Mouse (Mus musculus): ENCODE results near the gene Ugt2b5. TPM values are rescaled to one million over a fixed set of nuclear protein-coding genes. Genes with fewer than 3 reads are reported as not detected.
"Not testable (repeated sequence)": the region's sequence is repeated elsewhere in the genome, so short reads cannot be mapped to it uniquely, and the experiment has no call there.

The Ugt2b5 gene
- not detected in 2 replicates for polyA plus RNA-seq (2016; fragmentation: Nextera tagmentation; extraction: Ambion mirVana)

- H3K4me3 ChIP-seq; H3K36me3 ChIP-seq; H3K4me2 ChIP-seq (replicated peaks); H3K9ac ChIP-seq; ATAC-seq (ENCODE audit: low FRiP score, low read depth); H3K27ac ChIP-seq; H3K9me3 ChIP-seq; H3K4me1 ChIP-seq; H3K27me3 ChIP-seq (replicated peaks): not testable (repeated sequence)
- 90% methylated on average over 2 of the region's 2 CpGs for WGBS
Measured at GRCm38 (mm10) chr5:87140196-87140595, at the start of gene Ugt2b5. Ugt2b5 (minus strand) TSS chr5:87140318.

- H3K9me3 ChIP-seq; H3K4me2 ChIP-seq (replicated peaks); H3K27ac ChIP-seq; H3K36me3 ChIP-seq; H3K4me3 ChIP-seq; H3K4me1 ChIP-seq; ATAC-seq (ENCODE audit: low FRiP score, low read depth); H3K27me3 ChIP-seq (replicated peaks); H3K9ac ChIP-seq: not testable (repeated sequence)
- WGBS, result 59% methylated on average over 2 of the region's 2 CpGs
Measured at GRCm38 (mm10) chr5:87175780-87176179, 35.7 kb upstream of the Ugt2b5 start.

- Histone ChIP-seq H3K27ac (no peak overlapping the region), H3K27me3 (replicated peaks) (no peaks in the 10 kb centered on the region), H3K36me3 (no peaks in the 10 kb centered on the region), H3K9me3 (no peaks in the 10 kb centered on the region), H3K4me3 (no peak overlapping the region), H3K4me1 (no peaks in the 10 kb centered on the region), H3K4me2 (replicated peaks) (no peak overlapping the region), H3K9ac (no peak overlapping the region)
- 81% methylated on average over 2 of the region's 2 CpGs for WGBS
- no peak for ATAC-seq (ENCODE audit: low FRiP score, low read depth)
Measured at GRCm38 (mm10) chr5:87174671-87175070, 34.6 kb upstream of the Ugt2b5 start.

- Histone ChIP-seq H3K4me3 (no peak overlapping the region), H3K36me3 (no peaks in the 10 kb centered on the region), H3K9me3 (no peaks in the 10 kb centered on the region), H3K4me2 (replicated peaks) (no peak overlapping the region), H3K27ac (no peak overlapping the region), H3K9ac (no peak overlapping the region), H3K4me1 (no peaks in the 10 kb centered on the region), H3K27me3 (replicated peaks) (no peaks in the 10 kb centered on the region)
- 89% methylated on average over 8 of the region's 8 CpGs for WGBS
- no peak for ATAC-seq (ENCODE audit: low FRiP score, low read depth)
Measured at GRCm38 (mm10) chr5:87147741-87148454, 7.8 kb upstream of the Ugt2b5 start.

GRCm38 (mm10) chr5:87142865-87143456 is 2.8 kb upstream of the Ugt2b5 start:
- WGBS, result 30% methylated on average over 3 of the region's 3 CpGs
- H3K27ac ChIP-seq, result no peak overlapping the region
- no peaks in the 10 kb centered on the region for H3K9me3 ChIP-seq

GRCm38 (mm10) chr5:87103697-87104096 is 36.4 kb downstream of the Ugt2b5 start:
- H3K9me3 ChIP-seq; ATAC-seq (ENCODE audit: low FRiP score, low read depth): not testable (repeated sequence)

More at GRCm38 (mm10) chr5:87142865-87143456, 2.8 kb upstream of the Ugt2b5 start:
- ATAC-seq (ENCODE audit: low FRiP score, low read depth), result peak; percentile 71; the same call in 1 of the 2 replicates
- Histone ChIP-seq H3K4me3 (no peak overlapping the region), H3K9ac (no peak overlapping the region), H3K27me3 (replicated peaks) (no peaks in the 10 kb centered on the region), H3K4me1 (no peaks in the 10 kb centered on the region), H3K4me2 (replicated peaks) (no peak overlapping the region), H3K36me3 (no peaks in the 10 kb centered on the region)

GRCm38 (mm10) chr5:87092346-87093027 is 47.6 kb downstream of the Ugt2b5 start, which contains the start of gene Ugt2b36:
Ugt2b36 (minus strand) TSS chr5:87092555.
- no peak within 1 kb of the TSS for H3K27ac ChIP-seq
- no peak within 1 kb of the TSS for H3K4me2 ChIP-seq (replicated peaks)
- no peak within 1 kb of the TSS for H3K9ac ChIP-seq
- no peak for ATAC-seq (ENCODE audit: low FRiP score, low read depth)
- WGBS, result 90% methylated on average over 1 of the region's 1 CpGs
- H3K9me3 ChIP-seq, result no peaks in the 10 kb centered on the region
- no peaks in the 10 kb centered on the region for H3K27me3 ChIP-seq (replicated peaks)
- H3K4me3 ChIP-seq, result no peak within 1 kb of the TSS
- no peaks in the 10 kb centered on the region for H3K36me3 ChIP-seq
- no peaks in the 10 kb centered on the region for H3K4me1 ChIP-seq

More at GRCm38 (mm10) chr5:87103697-87104096, 36.4 kb downstream of the Ugt2b5 start:
- H3K27me3 ChIP-seq (replicated peaks); H3K4me1 ChIP-seq; H3K4me3 ChIP-seq; H3K36me3 ChIP-seq; H3K27ac ChIP-seq; H3K9ac ChIP-seq; H3K4me2 ChIP-seq (replicated peaks): not testable (repeated sequence)
- WGBS, result 88% methylated on average over 1 of the region's 1 CpGs

GRCm38 (mm10) chr5:87091111-87091510 is 49.0 kb downstream of the Ugt2b5 start:
- no peak for ATAC-seq (ENCODE audit: low FRiP score, low read depth)
- Histone ChIP-seq H3K4me2 (replicated peaks) (no peak overlapping the region), H3K9me3 (no peaks in the 10 kb centered on the region), H3K4me1 (no peaks in the 10 kb centered on the region), H3K27ac (no peak overlapping the region), H3K36me3 (no peaks in the 10 kb centered on the region), H3K9ac (no peak overlapping the region), H3K4me3 (no peak overlapping the region), H3K27me3 (replicated peaks) (no peaks in the 10 kb centered on the region)

- Histone ChIP-seq H3K4me3 (no peak overlapping the region), H3K27me3 (replicated peaks) (no peaks in the 10 kb centered on the region), H3K36me3 (no peaks in the 10 kb centered on the region), H3K27ac (no peak overlapping the region), H3K9ac (no peak overlapping the region), H3K4me2 (replicated peaks) (no peak overlapping the region), H3K9me3 (no peaks in the 10 kb centered on the region), H3K4me1 (no peaks in the 10 kb centered on the region)
- ATAC-seq (ENCODE audit: low FRiP score, low read depth), result no peak
Measured at GRCm38 (mm10) chr5:87089264-87089663, 50.9 kb downstream of the Ugt2b5 start.

- no peak for ATAC-seq (ENCODE audit: low FRiP score, low read depth)
- Histone ChIP-seq H3K9me3 (no peaks in the 10 kb centered on the region), H3K4me3 (no peak overlapping the region), H3K9ac (no peak overlapping the region), H3K4me2 (replicated peaks) (no peak overlapping the region), H3K36me3 (no peaks in the 10 kb centered on the region), H3K27ac (no peak overlapping the region), H3K27me3 (replicated peaks) (no peaks in the 10 kb centered on the region), H3K4me1 (no peaks in the 10 kb centered on the region)
- 80% methylated on average over 3 of the region's 3 CpGs for WGBS
Measured at GRCm38 (mm10) chr5:87086269-87086668, 53.8 kb downstream of the Ugt2b5 start.
